Comparison of ENCODE assay signal across 8 mouse cellular contexts in the genomic region with DNA sequence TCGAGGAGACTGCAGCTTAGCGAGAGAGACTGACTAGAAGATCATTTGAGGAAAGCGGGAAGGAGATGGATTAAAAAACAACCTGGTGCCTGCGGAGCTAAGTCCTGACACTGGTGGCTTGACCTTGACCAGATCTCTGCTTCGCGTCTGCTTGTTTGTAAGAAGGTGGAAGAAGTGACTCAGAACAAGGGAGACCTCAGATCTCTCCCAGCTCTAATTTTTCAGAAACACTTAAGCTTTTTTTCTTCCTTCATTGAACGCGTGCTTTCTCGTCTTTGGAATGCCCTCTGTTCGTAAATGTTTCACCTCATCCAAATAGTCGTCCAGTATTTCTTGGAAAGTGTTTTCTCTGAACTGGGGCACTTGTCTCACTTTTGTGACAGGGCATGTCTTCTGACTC. TPM values are rescaled to one million over a fixed set of nuclear protein-coding genes. Genes with fewer than 3 reads are reported as not detected.
DNase-seq lines count a peak whose midpoint lies in the region; ATAC-seq and TF ChIP-seq lines count a peak whose summit lies in the region.

No protein-coding gene starts in this region.

- H3K27ac ChIP-seq in forebrain, embryonic 13.5 days, result peak overlapping the region; percentile 45; the same call in 1 of the 2 replicates
- peak overlapping the region; percentile 46 for H3K27ac ChIP-seq in liver, embryonic 12.5 days
- peak overlapping the region; percentile 88 for H3K27ac ChIP-seq in stomach, embryonic 15.5 days

- no peak for TF ChIP-seq CTCF in lung, adult 2 months (IDR thresholded peaks at IDR 0.05; ENCODE audit: insufficient read depth, low read length)

- peak overlapping the region; percentile 46 for H3K9ac ChIP-seq in forebrain, embryonic 13.5 days
- H3K9ac ChIP-seq in liver, embryonic 12.5 days, result peak overlapping the region; percentile 79
- no peak overlapping the region; the same call in 1 of the 2 replicates for H3K9ac ChIP-seq in stomach, embryonic 15.5 days

- WGBS in lung, adult 2 months, result 6% methylated on average over 11 of the region's 11 CpGs
- WGBS in forebrain, embryonic 13.5 days, result 12% methylated on average over 11 of the region's 11 CpGs
- 9% methylated on average over 11 of the region's 11 CpGs for WGBS in liver, embryonic 12.5 days (ENCODE audit: insufficient replicate concordance)
- 8% methylated on average over 11 of the region's 11 CpGs for WGBS in stomach, embryonic 15.5 days

- no peaks in the 10 kb centered on the region for H3K36me3 ChIP-seq in forebrain, embryonic 13.5 days (ENCODE audit: poor library complexity, severe bottlenecking)
- no peaks in the 10 kb centered on the region for H3K36me3 ChIP-seq in liver, embryonic 12.5 days
- H3K36me3 ChIP-seq in stomach, embryonic 15.5 days, result no peaks in the 10 kb centered on the region

- H3K9me3 ChIP-seq in forebrain, embryonic 13.5 days (replicated peaks), result no peaks in the 10 kb centered on the region
- no peaks in the 10 kb centered on the region for H3K9me3 ChIP-seq in liver, embryonic 12.5 days (replicated peaks)
- no peaks in the 10 kb centered on the region for H3K9me3 ChIP-seq in stomach, embryonic 15.5 days

- ATAC-seq in forebrain, embryonic 13.5 days, result no peak
- ATAC-seq in liver, embryonic 12.5 days, result no peak
- ATAC-seq in stomach, embryonic 15.5 days (ENCODE audit: insufficient read depth, low FRiP score, low read depth), result no peak

- H3K27me3 ChIP-seq in forebrain, embryonic 13.5 days, result no peaks in the 10 kb centered on the region
- peaks cover 17% of the 10 kb centered on the region; the same call in 1 of the 2 replicates for H3K27me3 ChIP-seq in liver, embryonic 12.5 days (replicated peaks)
- no peaks in the 10 kb centered on the region for H3K27me3 ChIP-seq in stomach, embryonic 15.5 days (replicated peaks)

- H3K4me1 ChIP-seq in lung, adult 2 months (ENCODE audit: control insufficient read depth, insufficient read depth, low read length), result peaks cover 6% of the 10 kb centered on the region; the same call in 1 of the 2 replicates
- peaks cover 22% of the 10 kb centered on the region for H3K4me1 ChIP-seq in forebrain, embryonic 13.5 days
- peaks cover 28% of the 10 kb centered on the region for H3K4me1 ChIP-seq in liver, embryonic 12.5 days
- peaks cover 4% of the 10 kb centered on the region; the same call in 1 of the 2 replicates for H3K4me1 ChIP-seq in stomach, embryonic 15.5 days

- no peak for TF ChIP-seq POLR2A in lung, adult 2 months (IDR thresholded peaks at IDR 0.05; ENCODE audit: borderline replicate concordance, extremely low read depth, low read depth, low read length)

- peak overlapping the region; percentile 64 for H3K4me2 ChIP-seq in forebrain, embryonic 13.5 days
- peak overlapping the region; percentile 98 for H3K4me2 ChIP-seq in liver, embryonic 12.5 days
- peak overlapping the region; percentile 64 for H3K4me2 ChIP-seq in stomach, embryonic 15.5 days

- peak overlapping the region; percentile 77 for H3K4me3 ChIP-seq in lung, adult 2 months (replicated peaks; ENCODE audit: extremely low read depth, low read depth, low read length)
- peak overlapping the region; percentile 86 for H3K4me3 ChIP-seq in forebrain, embryonic 13.5 days
- peak overlapping the region; percentile 74 for H3K4me3 ChIP-seq in liver, embryonic 12.5 days
- peak overlapping the region; percentile 81 for H3K4me3 ChIP-seq in stomach, embryonic 15.5 days (replicated peaks)

- DNase-seq in lung, adult 2 months, result no peak
- DNase-seq in lung, postnatal 25 days (ENCODE audit: low spot score), result no peak
- DNase-seq in urinary bladder, postnatal 14 days (ENCODE audit: low spot score), result no peak
- no peak for DNase-seq in spleen, adult 12 weeks (ENCODE audit: low spot score)
- DNase-seq in urinary bladder, postnatal 25 days (ENCODE audit: low spot score), result no peak

RNA-seq across cellular contexts. Expression of a gene that starts 1.0 kb away (rescaled TPM):
- 20.2 and 22.6 TPM in 2 replicates for polyA plus RNA-seq in lung, adult 2 months (2012; rRNA removed)
- polyA plus RNA-seq in forebrain, embryonic 13.5 days (2015; fragmentation: Nextera tagmentation; extraction: Ambion mirVana), result 4.7 and 5.2 TPM in 2 replicates
- 1.9 and 2.6 TPM in 2 replicates for polyA plus RNA-seq in liver, embryonic 12.5 days (2016; fragmentation: Nextera tagmentation; extraction: Ambion mirVana)
- polyA plus RNA-seq in stomach, embryonic 15.5 days (2015; fragmentation: Nextera tagmentation; extraction: Ambion mirVana), result 7.0 and 8.2 TPM in 2 replicates
